Mouse (Mus musculus): ENCODE results near the gene Ahcyl2.

DNA sequence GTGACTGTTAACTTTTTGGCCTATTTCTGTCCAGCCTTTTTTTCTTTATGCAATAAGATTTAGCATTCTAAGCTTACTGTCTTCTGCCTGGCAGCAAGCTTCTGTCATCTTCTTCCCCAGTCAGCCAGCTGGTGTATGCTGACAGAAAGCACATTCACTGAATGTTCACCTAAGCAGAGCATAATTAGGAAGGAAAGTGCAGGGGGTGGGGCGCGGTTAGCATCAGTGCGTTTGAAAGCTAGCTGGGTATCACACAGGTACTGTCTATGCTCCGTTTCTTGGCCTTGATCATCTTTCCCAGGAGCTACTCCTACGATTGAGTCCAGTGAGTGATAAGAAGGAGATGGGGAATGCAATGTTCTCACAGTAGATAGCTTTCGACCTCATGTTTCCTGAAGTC, 162.9 kb downstream of the Ahcyl2 start:
- no peak for TF ChIP-seq POLR2A (IDR thresholded peaks at IDR 0.05; ENCODE audit: low read depth, low read length)
- no peak for TF ChIP-seq CTCF (IDR thresholded peaks at IDR 0.05; ENCODE audit: borderline replicate concordance, insufficient read depth, low read length)
